Mouse (Mus musculus) lung, postnatal 0 days (tissue): Measurements from ENCODE around the gene Exoc6. TPM values are rescaled to one million over a fixed set of nuclear protein-coding genes. Genes with fewer than 3 reads are reported as not detected.

Experiments
- ATAC-seq: fragments of 200-750 bp; cut with Nextera tagmentation; 2 replicates; pipeline ENCODE4 v1.8.0; 2017; ENCODE audit warnings: moderate library complexity
- DNase-seq: peaks from one replicate; pipeline ENCODE4 v3.0.0-alpha.2; 2016; ENCODE audit warnings: low spot score
- H3K27ac ChIP-seq: fragments of 300-500 bp; sonication (generic); 2 replicates; pipeline ENCODE4 v1.5.1; 2014; ENCODE audit warnings: antibody characterized with exemption, mild to moderate bottlenecking, low read length, mixed read lengths
- H3K27me3 ChIP-seq: fragments of 300-500 bp; sonication (generic); replicated peaks from 2 replicates; pipeline ENCODE4 v1.6.1; 2014; ENCODE audit warnings: low read length, mixed read lengths; ENCODE audit not compliant: insufficient read depth
- H3K36me3 ChIP-seq: fragments of 300-500 bp; sonication (generic); 2 replicates; pipeline ENCODE4 v1.6.1; 2014; ENCODE audit warnings: low read length, mixed read lengths; ENCODE audit not compliant: insufficient read depth
- H3K4me1 ChIP-seq: fragments of 300-500 bp; sonication (generic); 2 replicates; pipeline ENCODE4 v1.6.1; 2014; ENCODE audit warnings: antibody characterized with exemption, low read depth, low read length, mixed read lengths; ENCODE audit not compliant: insufficient read depth
- H3K4me2 ChIP-seq: fragments of 300-500 bp; sonication (generic); replicated peaks from 2 replicates; pipeline ENCODE4 v1.6.1; 2014; ENCODE audit warnings: low read depth, mild to moderate bottlenecking, low read length, moderate library complexity, mixed read lengths
- H3K4me3 ChIP-seq: fragments of 300-500 bp; sonication (generic); 2 replicates; pipeline ENCODE4 v1.5.1; 2014; ENCODE audit warnings: low read depth, low read length
- H3K9ac ChIP-seq: fragments of 300-500 bp; sonication (generic); replicated peaks from 2 replicates; pipeline ENCODE4 v1.6.1; 2014; ENCODE audit warnings: low read depth, mild to moderate bottlenecking
- H3K9me3 ChIP-seq: fragments of 300-500 bp; sonication (generic); 2 replicates; pipeline ENCODE4 v1.6.1; 2016; ENCODE audit warnings: low read length, mixed read lengths
- CTCF ChIP-seq: IDR thresholded peaks from 2 replicates; pipeline ENCODE4 v1.5.1; 2016; ENCODE audit warnings: antibody characterized with exemption, mild to moderate bottlenecking
- EP300 ChIP-seq: IDR thresholded peaks from 2 replicates; pipeline ENCODE4 v1.6.1; 2016; ENCODE audit warnings: antibody characterized with exemption, mild to moderate bottlenecking, control low read depth
- WGBS: fragments of 180-500 bp; shearing (Covaris S2); extraction: QIAGEN DNeasy Blood & Tissue Kit; methylation state at CpG from one replicate; pipeline ENCODE4 v1.1.7; 2014; 5-methylcytosine and 5-hydroxymethylcytosine counted together
- polyA plus RNA-seq: library from polyadenylated mRNA; unstranded; fragments of >200 nt; fragmentation: Nextera tagmentation; extraction: Ambion mirVana; gene quantifications from 2 replicates; pipeline ENCODE4 v1.2.1, GENCODE M21; 2015

Gene Exoc6
- polyA plus RNA-seq, 1 experiment from 2014 or later, result 11.3 TPM

DNA sequence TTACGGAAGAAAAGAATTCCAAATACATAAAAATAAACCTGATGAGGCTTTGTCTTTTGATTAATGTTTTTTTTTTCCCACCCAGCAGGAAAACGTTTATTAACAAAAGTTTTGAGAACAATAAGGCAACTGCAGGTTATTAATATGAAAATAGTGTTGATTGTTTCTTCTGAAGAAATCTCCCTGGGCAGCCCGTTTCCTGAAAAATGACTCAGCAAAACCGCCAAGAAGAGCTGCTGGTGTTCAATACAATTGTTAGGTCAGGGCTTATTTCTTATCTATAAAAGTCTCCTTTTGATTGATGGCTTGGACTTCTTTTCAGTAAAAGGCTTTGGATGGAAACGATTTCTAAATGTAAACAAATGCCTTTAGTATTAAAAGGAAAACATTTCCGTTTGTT is 21.6 kb upstream of the Exoc6 start:
- TF ChIP-seq EP300 (peak; percentile 83), CTCF (no peak)
- Histone ChIP-seq H3K4me2 (no peak overlapping the region), H3K9me3 (no peaks in the 10 kb centered on the region), H3K36me3 (no peaks in the 10 kb centered on the region), H3K27ac (no peak overlapping the region), H3K27me3 (no peaks in the 10 kb centered on the region), H3K9ac (no peak overlapping the region), H3K4me3 (no peak overlapping the region), H3K4me1 (0 out of 2 replicates have a peak, but pooled peaks cover 1% of the 10 kb centered on the region)
- ATAC-seq (no peak), DNase-seq (peak; percentile 67)
- WGBS, result 22% methylated on average over 6 of the region's 6 CpGs

GRCm38 (mm10) chr19:37529296-37529695 is 20.9 kb upstream of the Exoc6 start:
- H3K4me1 ChIP-seq, result no peaks in the 10 kb centered on the region
- WGBS, result 79% methylated on average over 9 of the region's 9 CpGs
- TF ChIP-seq EP300 (no peak), CTCF (no peak)
- no peak for ATAC-seq
- H3K36me3 ChIP-seq, result no peaks in the 10 kb centered on the region
- no peak overlapping the region for H3K4me3 ChIP-seq
- no peak overlapping the region for H3K27ac ChIP-seq
- DNase-seq, result no peak
- H3K9ac ChIP-seq, result no peak overlapping the region
- no peaks in the 10 kb centered on the region for H3K27me3 ChIP-seq
- H3K9me3 ChIP-seq, result no peaks in the 10 kb centered on the region
- H3K4me2 ChIP-seq, result no peak overlapping the region

- no peak overlapping the region for H3K9ac ChIP-seq
- peak; percentile 83 for DNase-seq
- TF ChIP-seq EP300 (no peak), CTCF (peak; percentile 78)
- H3K4me3 ChIP-seq, result no peak overlapping the region
- H3K9me3 ChIP-seq, result no peaks in the 10 kb centered on the region
- H3K4me1 ChIP-seq, result no peaks in the 10 kb centered on the region
- ATAC-seq, result no peak
- WGBS, result 31% methylated on average over 7 of the region's 7 CpGs
- no peaks in the 10 kb centered on the region for H3K27me3 ChIP-seq
- no peak overlapping the region for H3K4me2 ChIP-seq
- no peak overlapping the region for H3K27ac ChIP-seq
- no peaks in the 10 kb centered on the region for H3K36me3 ChIP-seq
Observed at GRCm38 (mm10) chr19:37529975-37530515, 20.2 kb upstream of the Exoc6 start.

GRCm38 (mm10) chr19:37530601-37531000 is 19.6 kb upstream of the Exoc6 start:
- H3K27me3 ChIP-seq, result no peaks in the 10 kb centered on the region
- no peak for ATAC-seq
- 72% methylated on average over 3 of the region's 3 CpGs for WGBS
- H3K4me3 ChIP-seq, result no peak overlapping the region
- TF ChIP-seq CTCF (no peak), EP300 (no peak)
- H3K9ac ChIP-seq, result no peak overlapping the region
- H3K4me2 ChIP-seq, result no peak overlapping the region
- H3K27ac ChIP-seq, result no peak overlapping the region
- no peaks in the 10 kb centered on the region for H3K36me3 ChIP-seq
- DNase-seq, result no peak
- no peaks in the 10 kb centered on the region for H3K9me3 ChIP-seq
- H3K4me1 ChIP-seq, result no peaks in the 10 kb centered on the region

GRCm38 (mm10) chr19:37531200-37531845 is 18.9 kb upstream of the Exoc6 start:
- no peak for ATAC-seq
- no peaks in the 10 kb centered on the region for H3K27me3 ChIP-seq
- H3K9ac ChIP-seq, result no peak overlapping the region
- peak; percentile 69 for TF ChIP-seq CTCF
- TF ChIP-seq EP300, result no peak
- H3K27ac ChIP-seq, result no peak overlapping the region
- H3K36me3 ChIP-seq, result no peaks in the 10 kb centered on the region
- DNase-seq, result peak; percentile 22
- no peaks in the 10 kb centered on the region for H3K4me1 ChIP-seq
- H3K4me3 ChIP-seq, result no peak overlapping the region
- H3K4me2 ChIP-seq, result no peak overlapping the region
- WGBS, result 59% methylated on average over 7 of the region's 7 CpGs
- H3K9me3 ChIP-seq, result no peaks in the 10 kb centered on the region

GRCm38 (mm10) chr19:37533196-37533595 is 17.0 kb upstream of the Exoc6 start:
- ATAC-seq, result no peak
- 79% methylated on average over 5 of the region's 5 CpGs for WGBS
- no peak overlapping the region for H3K4me2 ChIP-seq

More at GRCm38 (mm10) chr19:37533196-37533595, 17.0 kb upstream of the Exoc6 start:
- no peaks in the 10 kb centered on the region for H3K36me3 ChIP-seq
- H3K4me1 ChIP-seq, result no peaks in the 10 kb centered on the region
- TF ChIP-seq EP300 (no peak), CTCF (no peak)
- no peaks in the 10 kb centered on the region for H3K27me3 ChIP-seq
- no peak overlapping the region for H3K4me3 ChIP-seq
- DNase-seq, result no peak
- H3K9me3 ChIP-seq, result no peaks in the 10 kb centered on the region
- H3K27ac ChIP-seq, result no peak overlapping the region
- H3K9ac ChIP-seq, result no peak overlapping the region
